Mouse (Mus musculus): ENCODE results near the gene C1qtnf5. TPM values are rescaled to one million over a fixed set of nuclear protein-coding genes. Genes with fewer than 3 reads are reported as not detected.

C1qtnf5 gene
- polyA plus RNA-seq, 1 experiment: 7.0 TPM

DNA sequence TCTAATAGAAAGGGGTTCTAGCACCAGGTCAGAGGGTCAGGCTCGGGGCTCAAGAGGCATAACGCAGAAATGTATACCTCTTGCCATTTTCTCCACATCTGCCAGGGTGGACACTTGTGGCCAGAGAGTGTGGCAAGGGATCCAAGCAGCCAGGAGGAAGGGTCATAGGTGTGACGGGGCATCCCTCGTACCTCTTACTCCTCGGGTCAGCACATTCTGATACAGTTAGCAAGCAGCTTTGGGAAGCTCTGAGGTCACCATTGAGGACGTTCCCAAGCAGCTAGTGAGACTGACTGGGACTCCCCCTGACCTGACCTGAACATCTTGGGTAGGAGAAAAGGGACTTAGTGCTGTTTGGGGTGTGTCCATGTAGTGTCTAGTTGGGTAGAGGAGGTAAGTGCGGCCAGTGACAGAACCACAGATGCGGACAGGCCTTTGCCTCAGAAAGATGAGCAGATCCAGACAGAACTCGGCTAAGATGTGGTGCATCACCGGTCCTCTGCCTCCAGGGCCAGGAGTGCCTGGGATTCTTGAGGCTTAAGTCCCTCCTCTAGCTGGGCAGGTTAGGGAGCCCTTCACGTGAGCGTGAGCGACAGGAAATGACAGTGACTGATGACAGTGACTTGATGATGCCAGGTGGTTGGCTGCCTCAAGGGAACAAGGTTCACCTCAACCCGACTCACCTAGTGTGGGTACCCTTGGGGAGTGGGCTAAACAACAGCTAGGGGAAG, 36.8 kb upstream of the C1qtnf5 start:
- 84% methylated on average over 14 of the region's 14 CpGs for WGBS
- TF ChIP-seq POLR2A (IDR thresholded peaks at IDR 0.05; ENCODE audit: low read depth, low read length) (no peak), CTCF (IDR thresholded peaks at IDR 0.05; ENCODE audit: extremely low read depth, insufficient read length, insufficient replicate concordance, low read depth, low read length) (no peak)
- no peak overlapping the region for H3K27ac ChIP-seq (ENCODE audit: insufficient read depth, low read depth, low read length)
- H3K4me1 ChIP-seq (ENCODE audit: control insufficient read depth, insufficient read depth, insufficient read length, low read length): peaks cover 3% of the 10 kb centered on the region; the same call in 1 of the 2 replicates
- no peak overlapping the region for H3K4me3 ChIP-seq (ENCODE audit: low read depth, low read length)
- H3K36me3 ChIP-seq (ENCODE audit: control insufficient read depth, insufficient read depth, low read length): no peaks in the 10 kb centered on the region
- H3K27me3 ChIP-seq (ENCODE audit: control insufficient read depth, insufficient read depth, low read length): no peaks in the 10 kb centered on the region

DNA sequence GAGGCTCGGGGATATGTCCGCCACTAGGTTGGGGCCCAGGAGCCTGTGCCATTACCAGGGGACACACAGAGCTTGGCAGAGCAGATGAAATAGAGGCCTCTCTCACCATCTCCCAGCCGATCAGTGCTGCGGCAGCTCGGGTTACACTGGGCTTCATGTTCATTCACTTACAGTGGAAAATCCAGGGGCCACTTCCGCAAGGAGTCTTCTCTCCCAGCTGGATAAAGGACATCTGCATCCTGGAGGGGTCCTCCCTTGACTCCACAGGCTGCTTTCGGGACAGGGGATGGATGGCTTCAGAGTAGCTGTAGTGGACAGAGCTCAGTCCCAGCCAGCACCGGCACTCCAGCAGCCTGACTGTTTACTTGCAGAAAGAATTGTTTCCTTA, 36.2 kb upstream of the C1qtnf5 start:
- peaks cover 3% of the 10 kb centered on the region; the same call in 1 of the 2 replicates for H3K4me1 ChIP-seq (ENCODE audit: control insufficient read depth, insufficient read depth, insufficient read length, low read length)
- no peaks in the 10 kb centered on the region for H3K27me3 ChIP-seq (ENCODE audit: control insufficient read depth, insufficient read depth, low read length)
- 67% methylated on average over 8 of the region's 8 CpGs for WGBS
- no peak for TF ChIP-seq POLR2A (IDR thresholded peaks at IDR 0.05; ENCODE audit: low read depth, low read length)
- no peak for TF ChIP-seq CTCF (IDR thresholded peaks at IDR 0.05; ENCODE audit: extremely low read depth, insufficient read length, insufficient replicate concordance, low read depth, low read length)
- no peaks in the 10 kb centered on the region for H3K36me3 ChIP-seq (ENCODE audit: control insufficient read depth, insufficient read depth, low read length)
- H3K4me3 ChIP-seq (ENCODE audit: low read depth, low read length): no peak overlapping the region
- H3K27ac ChIP-seq (ENCODE audit: insufficient read depth, low read depth, low read length): no peak overlapping the region

DNA sequence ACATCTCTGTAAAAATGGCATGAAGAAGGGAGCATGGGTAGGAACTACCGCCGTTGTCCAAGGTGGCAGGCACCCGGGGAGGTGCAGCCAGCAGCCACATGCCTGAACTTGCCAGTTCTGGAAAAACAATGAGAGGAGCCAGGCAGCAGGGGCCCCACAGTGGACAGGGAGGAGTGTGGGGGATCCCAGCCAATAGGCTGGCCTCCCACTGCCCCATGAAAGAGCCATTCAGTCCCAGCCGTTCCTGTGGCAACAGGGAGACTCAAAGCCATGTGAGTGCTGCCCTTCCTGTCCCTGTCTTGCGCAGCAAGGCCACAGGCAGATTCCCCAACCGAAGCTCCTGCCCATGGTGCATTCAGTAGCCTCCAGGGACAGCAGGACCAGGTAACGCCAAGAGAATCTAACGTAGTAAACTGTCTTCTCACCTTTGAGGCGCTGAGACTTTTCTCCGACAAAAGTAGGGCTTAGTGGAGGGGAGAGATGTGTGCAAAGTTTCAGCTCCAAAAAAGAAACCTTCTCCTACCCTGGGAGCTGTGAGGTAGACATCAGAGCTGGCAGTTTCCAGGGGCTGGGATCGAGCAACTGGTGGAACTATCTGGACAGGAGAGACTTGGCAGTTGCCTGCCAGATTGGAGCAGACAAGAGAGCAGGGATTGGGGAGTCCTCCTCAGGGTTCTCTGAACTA, 35.0 kb upstream of the C1qtnf5 start:
- WGBS: 65% methylated on average over 11 of the region's 11 CpGs
- no peaks in the 10 kb centered on the region for H3K27me3 ChIP-seq (ENCODE audit: control insufficient read depth, insufficient read depth, low read length)
- no peaks in the 10 kb centered on the region for H3K36me3 ChIP-seq (ENCODE audit: control insufficient read depth, insufficient read depth, low read length)
- peaks cover 3% of the 10 kb centered on the region; the same call in 1 of the 2 replicates for H3K4me1 ChIP-seq (ENCODE audit: control insufficient read depth, insufficient read depth, insufficient read length, low read length)
- H3K27ac ChIP-seq (ENCODE audit: insufficient read depth, low read depth, low read length): no peak overlapping the region
- no peak overlapping the region for H3K4me3 ChIP-seq (ENCODE audit: low read depth, low read length)
- TF ChIP-seq CTCF (IDR thresholded peaks at IDR 0.05; ENCODE audit: extremely low read depth, insufficient read length, insufficient replicate concordance, low read depth, low read length): no peak
- TF ChIP-seq POLR2A (IDR thresholded peaks at IDR 0.05; ENCODE audit: low read depth, low read length): no peak

DNA sequence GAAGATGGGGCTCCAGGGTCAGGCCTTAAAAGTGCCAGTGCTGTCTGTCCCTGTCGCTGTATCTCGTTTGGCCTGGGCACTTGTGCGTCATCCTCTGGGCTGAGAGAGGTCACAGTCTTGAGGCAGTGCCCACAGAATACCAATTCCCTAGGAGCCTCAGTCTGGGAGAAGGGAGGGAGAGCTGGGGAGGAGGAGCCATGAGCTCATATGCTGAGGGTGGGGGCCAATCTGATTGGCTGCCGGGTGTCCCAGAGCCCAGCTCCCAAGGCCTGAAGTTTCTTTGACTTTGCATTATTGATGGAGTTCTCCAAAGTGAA, 34.5 kb upstream of the C1qtnf5 start:
- Histone ChIP-seq H3K27me3 (ENCODE audit: control insufficient read depth, insufficient read depth, low read length) (no peaks in the 10 kb centered on the region), H3K27ac (ENCODE audit: insufficient read depth, low read depth, low read length) (no peak overlapping the region), H3K4me3 (ENCODE audit: low read depth, low read length) (no peak overlapping the region), H3K4me1 (ENCODE audit: control insufficient read depth, insufficient read depth, insufficient read length, low read length) (peaks cover under 1% of the 10 kb centered on the region; the same call in 1 of the 2 replicates), H3K36me3 (ENCODE audit: control insufficient read depth, insufficient read depth, low read length) (no peaks in the 10 kb centered on the region)
- TF ChIP-seq POLR2A (IDR thresholded peaks at IDR 0.05; ENCODE audit: low read depth, low read length) (no peak), CTCF (IDR thresholded peaks at IDR 0.05; ENCODE audit: extremely low read depth, insufficient read length, insufficient replicate concordance, low read depth, low read length) (no peak)
- WGBS: 68% methylated on average over 4 of the region's 4 CpGs

DNA sequence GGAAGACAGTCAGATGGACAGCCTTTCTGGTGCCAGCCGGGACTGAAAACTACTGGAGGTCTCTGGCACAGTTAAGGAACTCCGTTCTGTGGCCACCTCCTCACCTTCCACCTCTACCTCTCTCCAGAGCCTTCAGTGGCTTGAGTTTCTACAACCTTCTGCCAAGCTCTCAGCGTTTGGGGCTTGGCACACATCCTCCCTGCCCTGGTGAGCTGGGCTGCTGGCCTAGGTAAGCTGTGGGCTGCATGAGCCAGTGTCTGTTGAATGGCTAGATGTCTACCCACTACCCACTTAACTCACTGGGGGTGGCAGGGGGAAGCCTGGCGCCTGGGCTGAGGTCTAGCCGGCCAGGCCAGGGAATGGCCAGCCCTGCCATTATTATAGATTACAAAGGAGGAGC, 33.9 kb upstream of the C1qtnf5 start:
- H3K27ac ChIP-seq (ENCODE audit: insufficient read depth, low read depth, low read length): no peak overlapping the region
- TF ChIP-seq POLR2A (IDR thresholded peaks at IDR 0.05; ENCODE audit: low read depth, low read length): no peak
- no peak for TF ChIP-seq CTCF (IDR thresholded peaks at IDR 0.05; ENCODE audit: extremely low read depth, insufficient read length, insufficient replicate concordance, low read depth, low read length)
- H3K27me3 ChIP-seq (ENCODE audit: control insufficient read depth, insufficient read depth, low read length): no peaks in the 10 kb centered on the region
- 85% methylated on average over 5 of the region's 5 CpGs for whole genome bisulfite sequencing
- H3K4me1 ChIP-seq (ENCODE audit: control insufficient read depth, insufficient read depth, insufficient read length, low read length): peaks cover 6% of the 10 kb centered on the region; the same call in 1 of the 2 replicates
- H3K36me3 ChIP-seq (ENCODE audit: control insufficient read depth, insufficient read depth, low read length): no peaks in the 10 kb centered on the region
- no peak overlapping the region for H3K4me3 ChIP-seq (ENCODE audit: low read depth, low read length)

DNA sequence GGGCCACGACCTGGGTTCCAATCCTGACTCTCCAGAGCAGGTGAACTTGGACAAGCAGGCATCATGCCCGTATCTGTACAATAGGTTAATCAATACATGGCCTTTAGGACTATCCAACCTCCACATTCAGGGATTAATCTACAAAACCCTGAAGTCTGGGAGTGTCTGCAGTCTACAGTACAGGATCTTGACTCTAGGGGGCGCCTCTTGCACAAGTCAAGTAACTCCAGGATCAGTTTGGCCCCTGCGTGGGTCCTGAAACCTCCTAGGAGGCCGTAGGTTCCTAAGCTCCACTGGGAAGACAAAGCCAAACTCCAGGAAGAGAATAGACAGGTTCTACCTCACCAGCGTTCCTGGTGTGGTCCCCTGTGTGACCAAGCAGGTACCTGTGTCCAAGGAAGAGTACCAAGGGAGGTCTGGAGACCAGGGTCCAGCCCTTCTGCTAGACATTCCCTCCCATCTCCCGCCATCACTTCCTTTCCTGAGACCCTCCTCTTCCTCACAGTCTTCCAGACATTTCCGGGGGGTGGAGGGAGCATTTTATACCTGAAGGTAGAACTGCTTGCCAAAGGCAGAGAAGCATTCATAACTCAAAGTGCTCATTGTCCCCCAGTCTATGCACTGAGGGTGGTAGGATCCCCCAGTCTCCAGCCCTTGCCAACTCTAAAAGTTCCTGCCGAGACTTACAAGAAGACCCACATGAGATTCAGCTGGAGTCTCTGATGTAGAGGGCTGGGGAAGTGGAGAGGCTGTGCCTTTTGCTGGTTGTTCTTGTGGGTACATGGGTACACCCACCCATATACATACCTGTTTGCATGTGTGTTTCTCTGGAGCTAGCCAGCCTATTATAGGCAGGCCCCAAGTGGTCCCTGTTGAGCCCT, 32.4 kb upstream of the C1qtnf5 start:
- peaks cover 18% of the 10 kb centered on the region; the same call in 1 of the 2 replicates for H3K4me1 ChIP-seq (ENCODE audit: control insufficient read depth, insufficient read depth, insufficient read length, low read length)
- no peaks in the 10 kb centered on the region for H3K27me3 ChIP-seq (ENCODE audit: control insufficient read depth, insufficient read depth, low read length)
- 58% methylated on average over 9 of the region's 9 CpGs for WGBS
- no peaks in the 10 kb centered on the region for H3K36me3 ChIP-seq (ENCODE audit: control insufficient read depth, insufficient read depth, low read length)
- H3K4me3 ChIP-seq (ENCODE audit: low read depth, low read length): no peak overlapping the region
- TF ChIP-seq CTCF (IDR thresholded peaks at IDR 0.05; ENCODE audit: extremely low read depth, insufficient read length, insufficient replicate concordance, low read depth, low read length) (peak; percentile 43; the same call in 1 of the 2 replicates), POLR2A (IDR thresholded peaks at IDR 0.05; ENCODE audit: low read depth, low read length) (no peak)
- H3K27ac ChIP-seq (ENCODE audit: insufficient read depth, low read depth, low read length): no peak overlapping the region

Data from small intestine, adult 2 months (tissue).